Mouse (Mus musculus): Measurements from ENCODE around the gene Dbi.

Gene Dbi

DNA sequence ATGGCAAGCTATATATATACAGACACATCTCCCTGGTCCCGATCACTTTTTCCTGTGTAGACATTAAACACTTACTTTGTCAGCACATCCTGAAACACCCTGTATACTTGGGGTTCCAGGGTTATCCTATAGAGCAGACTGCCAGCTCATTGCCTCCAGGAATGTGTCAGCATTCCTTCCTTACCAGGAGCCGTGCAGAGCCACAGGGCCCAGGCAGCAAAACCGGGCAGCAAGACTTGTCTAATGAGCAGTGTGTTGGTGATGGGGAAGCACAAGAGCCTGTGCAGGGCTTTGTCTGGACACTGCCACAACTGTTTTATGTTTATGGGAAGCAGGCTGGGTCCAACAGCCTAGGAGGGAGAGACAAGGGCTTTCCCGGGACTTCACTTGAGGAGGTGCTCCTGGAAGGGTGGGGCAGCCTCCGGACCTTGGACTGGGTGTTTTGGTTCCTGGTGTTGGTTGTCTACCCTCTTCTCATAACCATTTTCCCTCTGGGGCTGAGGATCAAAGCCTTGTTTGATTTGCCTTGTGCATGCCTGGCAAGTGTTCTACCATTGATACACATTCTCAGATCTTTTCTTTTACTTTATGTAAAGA, 36.9 kb downstream of the Dbi start:
- DNase-seq (ENCODE audit: low read depth, low spot score): no peak

DNA sequence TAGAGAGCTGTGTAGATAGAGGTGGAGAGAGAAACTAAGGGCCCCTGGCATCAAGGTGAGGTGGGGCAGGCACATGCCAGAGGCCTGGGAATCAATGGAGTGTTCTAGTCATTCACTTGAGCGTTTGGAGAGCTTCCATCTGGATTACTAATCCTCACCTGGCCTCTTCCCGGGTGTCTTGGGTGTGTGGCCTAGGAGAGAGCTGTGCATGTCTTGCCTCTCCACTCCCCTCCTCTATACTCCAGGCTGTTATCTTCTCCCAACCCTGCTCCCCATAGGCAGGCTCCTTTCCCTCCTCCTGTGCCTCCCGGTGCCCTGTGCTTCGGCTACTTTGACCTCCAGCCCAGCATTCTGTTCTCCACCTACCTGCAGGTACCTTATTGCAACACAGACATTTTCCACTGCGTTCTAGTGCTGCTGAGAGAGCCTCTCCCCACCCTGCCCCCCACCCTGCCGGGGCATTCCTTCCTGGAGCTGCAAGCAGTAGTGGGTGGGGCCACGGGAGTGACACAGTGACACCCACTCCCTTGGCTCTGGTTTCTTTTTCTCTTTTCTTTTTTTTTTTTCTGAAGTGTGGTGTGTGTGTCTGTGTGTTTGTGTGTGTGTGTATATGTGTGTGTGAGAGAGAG, 37.8 kb downstream of the Dbi start:
- DNase-seq (ENCODE audit: low read depth, low spot score): no peak

DNA sequence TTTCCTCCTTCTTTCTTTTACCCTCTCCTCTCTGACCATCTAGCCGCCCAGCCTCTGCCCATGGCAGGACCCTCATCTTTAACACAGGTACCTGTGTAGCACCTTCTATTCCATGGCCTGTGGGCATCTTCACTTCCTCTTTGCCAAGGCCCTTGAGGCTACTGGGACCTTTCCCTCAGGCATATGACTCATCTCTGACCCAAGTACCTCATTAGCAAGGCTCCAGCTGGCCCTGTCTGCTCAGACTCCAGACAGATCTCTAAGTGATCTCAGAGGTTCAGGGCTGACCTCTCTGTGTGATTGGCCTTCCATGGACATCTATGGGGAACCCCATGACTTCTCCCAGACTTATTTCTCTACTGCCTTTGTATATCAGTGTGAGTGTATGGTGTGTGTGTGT, 40.2 kb downstream of the Dbi start:
- DNase-seq (ENCODE audit: low read depth, low spot score): no peak

DNA sequence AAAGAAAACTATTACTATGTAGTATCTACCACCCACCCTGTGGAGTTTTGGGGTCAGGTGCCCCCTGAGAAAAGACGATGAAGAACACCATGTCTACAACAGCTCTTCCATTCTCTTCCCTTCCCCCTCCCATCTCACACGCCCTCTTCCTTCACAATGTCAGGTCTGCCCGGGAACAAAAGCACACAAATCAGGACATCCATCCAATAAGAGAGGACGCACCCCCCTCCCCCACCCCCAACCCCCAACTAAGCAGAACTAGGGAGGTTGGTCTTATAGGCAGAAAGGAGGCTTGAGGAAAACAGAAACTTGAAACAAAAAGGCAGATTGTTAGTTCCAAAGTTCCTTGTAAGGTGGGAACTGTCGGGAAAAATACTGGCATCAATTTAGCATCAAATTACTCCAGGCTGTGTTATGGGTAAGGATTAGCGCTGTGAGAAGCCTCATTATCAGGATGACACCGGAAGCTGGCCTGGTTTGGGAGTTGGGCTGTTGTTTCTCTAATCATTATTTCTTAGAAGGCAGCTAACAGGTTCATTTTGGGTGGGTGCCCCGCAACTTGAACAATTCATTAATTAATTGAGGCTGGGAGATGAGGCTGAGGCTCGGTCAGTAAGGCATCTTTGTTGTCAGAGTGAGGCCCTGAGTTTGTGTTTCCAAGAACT, 43.0 kb downstream of the Dbi start:
- no peak for DNase-seq (ENCODE audit: low read depth, low spot score)

DNA sequence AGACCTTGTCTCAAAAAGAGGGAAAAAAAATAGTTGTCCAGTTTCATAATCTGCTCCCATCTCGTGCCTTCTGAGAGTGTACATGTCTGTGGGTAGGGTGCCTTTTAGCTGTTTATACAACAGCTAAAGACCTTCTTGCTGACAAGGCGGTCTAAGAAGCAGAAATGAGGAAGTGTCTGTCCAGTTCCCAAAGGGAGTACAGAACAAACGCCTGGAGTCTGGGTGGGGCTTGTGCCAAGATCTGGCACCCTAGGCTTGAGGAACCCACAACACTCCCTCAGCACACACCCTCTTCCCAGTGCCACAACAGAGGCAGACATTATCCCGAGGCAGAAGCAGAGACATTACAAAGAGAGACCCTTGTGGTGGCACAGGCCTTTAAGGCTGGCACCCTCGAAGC, 45.4 kb downstream of the Dbi start:
- DNase-seq (ENCODE audit: low read depth, low spot score): no peak

DNA sequence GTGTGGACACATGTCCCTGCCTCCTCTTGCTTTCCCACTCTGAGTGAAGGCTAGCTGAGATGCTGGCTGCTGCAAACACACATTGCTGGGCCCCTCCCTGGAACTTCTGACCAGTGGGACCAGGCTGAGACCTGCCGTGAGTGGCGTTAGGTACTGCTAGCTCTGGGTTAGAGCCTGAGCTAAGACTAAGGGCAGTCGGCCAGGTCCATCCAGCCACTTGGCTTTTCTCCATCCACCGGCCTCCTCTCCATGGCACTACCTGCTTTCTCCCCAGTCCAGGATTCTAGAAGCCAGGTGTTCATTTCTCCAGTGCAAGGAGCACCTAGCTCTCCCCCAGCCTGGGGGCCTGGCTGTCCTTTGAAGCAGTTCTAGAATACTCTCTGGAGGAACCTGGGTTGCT, 45.9 kb downstream of the Dbi start:
- no peak for DNase-seq (ENCODE audit: low read depth, low spot score)

DNA sequence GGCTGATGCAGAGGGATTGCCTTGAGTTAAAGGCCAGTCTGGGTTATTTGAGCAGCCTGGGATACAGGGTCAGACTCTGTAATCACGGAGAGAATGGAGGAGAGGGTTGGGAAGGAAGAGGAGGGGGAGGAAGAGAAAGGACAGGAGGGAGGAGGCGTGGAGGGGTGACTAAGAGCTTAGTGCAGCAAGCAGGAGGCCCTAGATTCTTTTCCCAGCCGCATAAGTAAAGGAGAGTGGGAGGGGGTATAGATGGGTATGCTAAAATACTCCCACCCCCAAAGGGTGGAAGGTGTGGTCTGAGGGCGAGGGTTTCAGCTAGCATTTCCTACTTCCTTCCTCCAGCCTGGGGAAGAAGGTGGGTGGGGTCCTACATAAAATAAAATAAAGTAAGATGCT, 46.6 kb downstream of the Dbi start:
- DNase-seq (ENCODE audit: low read depth, low spot score): no peak

DNA sequence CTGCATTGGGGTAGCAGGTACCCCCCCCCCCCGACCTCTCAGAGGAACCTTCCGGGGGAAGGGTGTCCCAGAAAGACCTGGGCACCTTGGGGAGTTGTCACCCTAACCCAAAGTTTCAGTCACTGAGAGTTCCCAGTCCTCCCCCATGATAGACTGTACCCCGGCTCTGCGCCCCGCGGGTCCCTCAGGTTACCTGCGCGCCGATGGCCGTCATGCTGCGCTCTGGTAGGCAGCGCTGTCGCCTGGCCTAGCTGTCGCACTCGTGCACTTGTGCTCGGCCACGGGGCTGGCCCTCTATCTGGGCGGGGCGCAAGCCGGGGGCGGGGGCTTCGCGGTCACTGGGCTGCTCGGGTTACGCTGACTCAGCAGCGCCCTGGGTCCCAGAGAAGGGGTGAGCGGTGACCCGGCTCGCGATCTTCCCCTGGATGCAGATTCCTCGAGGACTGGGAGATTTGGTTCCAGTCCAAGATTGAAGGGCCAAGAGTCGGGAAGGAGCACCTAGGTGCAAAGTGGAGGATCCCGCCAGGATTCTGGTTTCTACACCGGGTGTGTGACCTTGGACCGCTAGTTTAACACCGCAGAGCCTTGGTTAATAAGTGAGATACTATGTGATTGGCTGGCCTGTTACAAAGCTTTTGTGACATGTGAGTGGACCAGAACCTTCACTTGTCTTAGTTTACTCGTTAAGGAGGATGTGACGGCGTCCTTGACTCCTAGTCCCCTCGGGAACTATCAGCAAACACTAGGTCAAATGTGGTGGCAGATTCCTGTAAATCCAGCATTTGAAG, 47.2 kb downstream of the Dbi start, which contains the start of gene Tmem37:
Gene Tmem37, minus strand, starts transcription at position 556 of the 788 bp plus-strand sequence.
- DNase-seq (ENCODE audit: low read depth, low spot score): no peak

DNA sequence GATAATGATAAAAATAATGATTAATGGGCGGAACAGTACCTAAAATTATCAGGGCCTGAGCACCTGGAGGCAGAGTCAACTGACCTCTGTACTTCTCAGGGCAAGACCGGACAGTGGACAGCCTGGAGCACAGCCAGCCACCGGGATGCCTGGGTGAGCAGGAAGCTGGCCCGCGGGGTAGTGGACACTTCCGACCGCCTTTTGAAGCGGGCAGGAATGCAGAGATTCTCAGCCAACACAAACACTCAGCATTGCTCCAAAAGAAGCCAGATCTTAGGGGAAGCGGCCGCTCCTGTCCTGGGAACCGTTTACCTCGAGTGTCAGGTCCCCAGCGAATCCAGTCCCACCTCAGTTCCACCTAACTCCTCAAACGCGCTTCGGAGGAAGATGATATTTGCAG, 48.0 kb downstream of the Dbi start:
- DNase-seq (ENCODE audit: low read depth, low spot score): no peak

DNA sequence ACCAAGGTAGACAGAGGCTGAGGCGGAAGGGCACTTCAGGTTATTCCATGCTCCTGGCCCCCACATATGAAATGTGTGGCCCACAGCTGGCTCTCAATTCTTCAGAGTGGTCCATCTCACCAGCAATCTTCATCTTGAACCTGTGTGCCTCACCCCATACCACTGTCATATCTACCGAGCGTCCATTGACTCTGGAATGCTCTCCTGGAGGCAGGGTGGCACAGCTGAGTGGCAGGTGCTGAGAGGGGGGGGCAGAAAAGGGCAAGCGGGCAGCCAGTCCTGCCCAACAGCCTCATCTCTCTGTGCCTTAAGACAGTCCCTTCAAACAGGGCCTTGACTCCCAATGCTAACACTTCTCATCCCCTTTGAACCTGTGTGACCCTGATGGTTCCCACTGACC, 49.7 kb downstream of the Dbi start:
- no peak for DNase-seq (ENCODE audit: low read depth, low spot score)

DNA sequence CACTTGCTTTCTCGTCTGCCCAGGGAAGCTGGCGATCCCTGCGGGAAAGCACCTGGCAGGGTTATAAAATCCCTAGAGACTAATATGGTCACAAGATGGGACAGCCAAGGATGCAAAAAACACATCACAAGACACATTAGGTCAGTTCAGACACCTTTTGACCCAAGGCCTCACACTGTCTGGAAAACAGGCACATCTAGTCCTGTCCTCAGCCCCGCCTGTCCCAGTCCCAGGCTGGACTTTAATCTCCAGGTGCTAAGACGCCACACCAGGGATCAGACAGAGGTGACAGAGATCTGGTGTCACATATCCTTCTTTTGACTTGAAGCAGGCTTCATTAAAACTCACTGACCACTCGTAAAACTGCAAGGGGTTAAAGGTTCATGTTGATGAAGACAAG, 50.7 kb downstream of the Dbi start:
- no peak for DNase-seq (ENCODE audit: low read depth, low spot score)

DNA sequence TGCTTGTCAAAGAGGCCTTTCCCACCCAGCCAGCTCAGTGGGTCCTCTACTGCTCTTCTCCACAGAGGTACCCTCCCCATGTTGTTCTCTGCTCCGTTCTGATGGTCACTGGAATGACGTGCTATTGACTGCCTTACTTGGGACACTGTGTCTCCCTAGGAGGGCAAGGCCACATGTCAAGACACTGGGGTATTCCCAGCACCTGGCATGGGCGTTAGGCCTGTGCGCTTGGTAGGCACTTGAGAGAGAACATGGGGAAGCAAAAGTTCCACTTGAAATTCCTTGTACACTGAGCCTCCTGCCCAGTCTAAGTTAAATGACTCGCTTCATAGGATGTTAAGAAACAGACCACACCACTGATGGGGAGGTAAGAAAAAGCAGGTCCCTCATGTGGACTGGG, 51.8 kb downstream of the Dbi start:
- no peak for DNase-seq (ENCODE audit: low read depth, low spot score)

DNA sequence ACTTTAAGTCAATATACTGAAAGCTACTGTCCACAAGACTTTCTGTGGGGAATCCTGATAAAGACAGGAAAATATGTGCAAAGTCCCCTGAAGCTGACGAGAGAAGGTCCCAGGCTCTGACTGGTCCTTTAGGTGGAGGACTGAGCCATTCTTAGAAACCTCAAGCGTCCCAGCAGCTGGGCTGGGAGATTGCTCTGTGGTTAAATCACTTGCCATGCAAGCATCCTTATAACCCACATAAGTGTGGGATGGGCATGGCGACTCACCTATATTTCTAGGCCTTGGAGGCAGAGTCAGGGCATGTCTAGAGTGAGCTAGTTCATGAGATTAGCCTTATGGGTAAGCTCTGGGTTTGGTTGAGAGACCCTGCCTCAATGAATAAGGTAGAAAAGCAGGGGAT, 54.3 kb downstream of the Dbi start:
- DNase-seq (ENCODE audit: low read depth, low spot score): no peak

DNA sequence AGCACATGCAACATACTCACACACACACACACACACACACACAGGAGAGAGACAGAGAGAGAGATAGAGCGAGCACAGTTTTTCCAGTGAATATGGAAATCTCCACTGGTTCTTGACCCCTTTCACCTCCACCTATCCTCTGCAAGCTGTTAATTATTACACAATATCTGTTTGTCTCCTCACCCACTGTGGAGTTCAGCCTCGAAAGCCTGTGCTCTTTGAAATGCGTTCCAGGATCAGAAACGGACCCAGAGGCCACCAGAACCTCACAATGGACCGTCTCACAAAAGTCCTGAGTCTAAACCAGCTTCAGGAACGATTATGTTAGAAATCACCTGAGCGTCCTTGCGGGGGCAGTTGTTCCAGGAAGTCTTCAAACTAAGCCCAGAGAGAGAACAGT, 54.7 kb downstream of the Dbi start:
- no peak for DNase-seq (ENCODE audit: low read depth, low spot score)

DNA sequence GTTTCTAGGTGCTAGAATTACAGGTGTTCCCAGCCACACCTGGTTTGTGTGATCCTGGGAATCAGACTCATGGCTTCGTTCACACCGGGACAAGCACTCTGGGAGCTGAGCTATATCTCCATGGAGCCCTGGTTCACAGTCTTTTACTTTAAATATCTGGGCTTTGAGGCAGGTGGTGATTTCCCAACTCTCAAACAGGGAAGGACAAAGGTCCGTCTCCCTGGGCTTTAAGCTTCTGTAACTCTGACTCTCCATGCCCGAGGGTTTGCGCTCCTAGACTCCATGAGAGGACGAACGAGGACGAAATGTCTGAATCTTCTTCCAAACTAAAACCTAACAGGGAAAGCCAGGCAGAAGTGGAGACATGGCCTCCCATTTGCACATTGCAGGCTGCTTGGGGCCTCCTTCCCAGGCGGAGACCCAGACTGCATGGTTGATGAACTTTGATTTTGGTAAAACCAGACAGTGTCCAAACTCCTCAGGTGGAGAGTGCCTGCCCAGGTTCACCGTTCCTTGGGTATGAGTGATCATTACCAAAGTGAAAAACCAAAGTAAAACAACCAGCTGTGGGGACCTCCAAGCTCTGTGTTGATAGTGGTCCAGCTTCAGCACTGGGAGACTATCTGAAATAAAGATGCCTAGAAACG, 56.7 kb downstream of the Dbi start:
- no peak for DNase-seq (ENCODE audit: low read depth, low spot score)

Measured in retina, postnatal 7 days (tissue).